8 mouse cellular contexts compared by ENCODE assay signal in the genomic region with DNA sequence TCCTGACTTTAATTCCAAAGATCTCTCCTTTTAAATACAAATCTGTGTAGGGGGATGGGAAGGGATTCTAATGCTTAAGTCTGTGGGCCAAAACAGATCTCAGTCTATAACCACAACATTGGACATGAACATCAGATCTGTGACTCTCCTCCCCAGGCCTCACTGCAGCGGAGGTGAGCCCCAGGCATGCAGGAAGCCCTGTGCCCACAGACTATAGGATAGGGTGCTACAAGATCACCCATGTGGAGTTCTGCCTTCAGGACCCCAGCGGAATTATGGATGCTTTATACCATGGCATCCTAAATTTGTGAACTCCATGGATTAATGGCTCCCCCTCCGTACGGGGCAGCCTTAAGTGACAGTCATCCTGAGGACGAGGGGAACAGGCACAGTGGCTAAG. TPM values are rescaled to one million over a fixed set of nuclear protein-coding genes. Genes with fewer than 3 reads are reported as not detected.
DNase-seq lines count a peak whose midpoint lies in the region; ATAC-seq and TF ChIP-seq lines count a peak whose summit lies in the region.

No protein-coding gene starts in this region.

- H3K4me1 ChIP-seq in forebrain, embryonic 10.5 days, result peaks cover 76% of the 10 kb centered on the region
- H3K4me1 ChIP-seq in intestine, postnatal 0 days (replicated peaks; ENCODE audit: control insufficient read depth, insufficient read depth, low read length), result 0 out of 2 replicates have a peak, but pooled peaks cover 12% of the 10 kb centered on the region
- H3K4me1 ChIP-seq in neural tube, embryonic 13.5 days (replicated peaks), result peaks cover 53% of the 10 kb centered on the region

- H3K27ac ChIP-seq in layer of hippocampus, adult 2 months, result peak overlapping the region; percentile 96
- H3K27ac ChIP-seq in forebrain, embryonic 10.5 days, result peak overlapping the region; percentile 98
- H3K27ac ChIP-seq in intestine, postnatal 0 days (ENCODE audit: low read depth, low read length), result peak overlapping the region; percentile 98
- H3K27ac ChIP-seq in neural tube, embryonic 13.5 days (replicated peaks), result peak overlapping the region; percentile 100

- TF ChIP-seq CTCF in layer of hippocampus, adult 2 months (conservative IDR thresholded peaks at IDR 0.05), result no peak
- no peak for TF ChIP-seq CTCF in intestine, postnatal 0 days (IDR thresholded peaks at IDR 0.05; ENCODE audit: low read depth)

- H3K4me3 ChIP-seq in layer of hippocampus, adult 2 months, result no peak overlapping the region
- H3K4me3 ChIP-seq in forebrain, embryonic 10.5 days, result no peak overlapping the region
- no peak overlapping the region for H3K4me3 ChIP-seq in intestine, postnatal 0 days (ENCODE audit: low read depth, low read length)
- no peak overlapping the region for H3K4me3 ChIP-seq in neural tube, embryonic 13.5 days

- H3K9ac ChIP-seq in intestine, postnatal 0 days (ENCODE audit: low read depth, low read length), result no peak overlapping the region
- peak overlapping the region; percentile 100 for H3K9ac ChIP-seq in neural tube, embryonic 13.5 days

- peaks cover 24% of the 10 kb centered on the region for H3K27me3 ChIP-seq in forebrain, embryonic 10.5 days (ENCODE audit: poor library complexity, severe bottlenecking)
- no peaks in the 10 kb centered on the region for H3K27me3 ChIP-seq in intestine, postnatal 0 days (replicated peaks; ENCODE audit: control insufficient read depth, insufficient read depth, low read length)
- H3K27me3 ChIP-seq in neural tube, embryonic 13.5 days, result no peaks in the 10 kb centered on the region

- H3K4me2 ChIP-seq in intestine, postnatal 0 days (replicated peaks; ENCODE audit: low read depth), result peak overlapping the region; percentile 78
- peak overlapping the region; percentile 85; the same call in 1 of the 2 replicates for H3K4me2 ChIP-seq in neural tube, embryonic 13.5 days

- no peak for DNase-seq in layer of hippocampus, adult 2 months (ENCODE audit: low spot score in 2 of 2)
- DNase-seq in layer of hippocampus, postnatal 14 days (ENCODE audit: low spot score in 2 of 2), result no peak
- no peak for DNase-seq in forebrain, embryonic 10.5 days (ENCODE audit: extremely low spot score, low spot score)
- no peak for DNase-seq in urinary bladder, postnatal 36 days (ENCODE audit: low spot score in 2 of 2)
- DNase-seq in adipocyte (ENCODE audit: low spot score), result no peak
- DNase-seq in embryo, embryonic 10 days (ENCODE audit: low spot score), result no peak

- H3K36me3 ChIP-seq in forebrain, embryonic 10.5 days (replicated peaks), result no peaks in the 10 kb centered on the region; the same call in 1 of the 2 replicates
- peaks cover 11% of the 10 kb centered on the region for H3K36me3 ChIP-seq in intestine, postnatal 0 days (ENCODE audit: control insufficient read depth, insufficient read depth)
- no peaks in the 10 kb centered on the region for H3K36me3 ChIP-seq in neural tube, embryonic 13.5 days

- 88% methylated on average over 5 of the region's 5 CpGs for WGBS in forebrain, embryonic 10.5 days
- WGBS in intestine, postnatal 0 days, result 64% methylated on average over 5 of the region's 5 CpGs
- 79% methylated on average over 5 of the region's 5 CpGs for WGBS in neural tube, embryonic 13.5 days

- H3K9me3 ChIP-seq in forebrain, embryonic 10.5 days, result no peaks in the 10 kb centered on the region
- H3K9me3 ChIP-seq in intestine, postnatal 0 days (ENCODE audit: control insufficient read depth), result no peaks in the 10 kb centered on the region
- no peaks in the 10 kb centered on the region for H3K9me3 ChIP-seq in neural tube, embryonic 13.5 days

- no peak for ATAC-seq in intestine, postnatal 0 days
- no peak for ATAC-seq in neural tube, embryonic 13.5 days (ENCODE audit: low read depth)

RNA-seq across cellular contexts. Expression of gene Irf2bp2, which starts 2.9 kb away (rescaled TPM):
- total RNA-seq in layer of hippocampus, adult 2 months (2021), result 10 to 100 TPM; 53.0 to 60.4 TPM
- total RNA-seq in layer of hippocampus, postnatal 14 days (2021), result 10 to 100 TPM; 57.1 to 61.7 TPM
- 3.0 and 3.4 TPM in 2 replicates for polyA plus RNA-seq in forebrain, embryonic 10.5 days (2016; fragmentation: Nextera tagmentation; extraction: Ambion mirVana)
- polyA plus RNA-seq in intestine, postnatal 0 days (2015; fragmentation: Nextera tagmentation; extraction: Ambion mirVana), result 13.3 and 14.9 TPM in 2 replicates
- 8.6 and 9.7 TPM in 2 replicates for polyA plus RNA-seq in neural tube, embryonic 13.5 days (2015; fragmentation: Nextera tagmentation; extraction: Ambion mirVana)
